Mouse (Mus musculus) C2C12 (cell line): Measurements from ENCODE around the gene Psap.

Experiments
- CEBPB ChIP-seq: IDR thresholded peaks from one replicate; pipeline ENCODE4 v1.6.1; 2011; ENCODE audit warnings: low read depth, mild to moderate bottlenecking, control low read depth, moderate library complexity
- CTCF ChIP-seq: IDR thresholded peaks from one replicate; pipeline ENCODE4 v1.5.1; 2011; ENCODE audit not compliant: control insufficient read depth, insufficient read depth, insufficient read length
- FOSL1 ChIP-seq: IDR thresholded peaks from one replicate; pipeline ENCODE4 v1.8.0; 2011; ENCODE audit warnings: mild to moderate bottlenecking, low read length; ENCODE audit not compliant: poor library complexity, insufficient read depth, severe bottlenecking
- MAX ChIP-seq: IDR thresholded peaks from one replicate; pipeline ENCODE4 v1.6.1; 2011; ENCODE audit warnings: mild to moderate bottlenecking, control low read depth
- MYOD1 ChIP-seq: IDR thresholded peaks from one replicate; pipeline ENCODE4 v1.6.1; 2011; ENCODE audit warnings: low read depth; ENCODE audit not compliant: control insufficient read depth, insufficient read length
- MYOG ChIP-seq: IDR thresholded peaks from one replicate; pipeline ENCODE4 v1.6.1; 2011; ENCODE audit not compliant: control insufficient read depth, insufficient read length; ENCODE audit errors: extremely low read depth
- USF1 ChIP-seq: IDR thresholded peaks from one replicate; pipeline ENCODE4 v1.6.1; 2011; ENCODE audit warnings: low read depth, mild to moderate bottlenecking, control low read depth, moderate library complexity

DNA sequence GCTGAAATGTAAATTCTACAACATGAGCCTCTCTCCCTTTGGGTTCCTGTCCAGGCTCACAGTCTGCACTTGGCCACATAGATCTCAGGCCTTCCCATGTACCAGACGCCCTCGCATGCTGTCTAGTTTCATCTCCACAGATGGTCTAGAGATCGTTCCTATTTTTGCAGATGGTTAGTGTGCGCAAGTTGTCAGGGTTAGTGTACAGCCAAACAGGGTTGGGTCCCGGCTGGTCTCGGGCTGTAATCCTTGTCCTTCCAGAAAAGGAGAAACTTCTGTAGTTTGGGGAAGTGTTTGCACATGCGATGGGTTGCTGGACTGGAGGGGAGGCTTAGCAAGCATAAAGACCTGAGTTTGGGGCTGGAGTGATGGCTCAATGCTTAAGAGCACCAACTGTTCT lies 9.1 kb downstream of the Psap start:
- no peak for TF ChIP-seq MYOD1
- no peak for TF ChIP-seq CTCF
- no peak for TF ChIP-seq MAX
- TF ChIP-seq USF1, result no peak
- TF ChIP-seq MYOG, result no peak
- no peak for TF ChIP-seq CEBPB
- TF ChIP-seq FOSL1, result no peak
